Mouse (Mus musculus) spleen, adult 12 weeks (tissue): ENCODE results near the gene Coq8b.
A peak's percentile ranks its signal among the peaks of the same experiment; 100 is the strongest.
"Not testable (repeated sequence)": the region's sequence is repeated elsewhere in the genome, so short reads cannot be mapped to it uniquely, and the experiment has no call there.

Experiments
- DNase-seq: peaks from one replicate; pipeline ENCODE4 v3.0.0; 2022; ENCODE audit warnings: low spot score

Coq8b gene

DNA sequence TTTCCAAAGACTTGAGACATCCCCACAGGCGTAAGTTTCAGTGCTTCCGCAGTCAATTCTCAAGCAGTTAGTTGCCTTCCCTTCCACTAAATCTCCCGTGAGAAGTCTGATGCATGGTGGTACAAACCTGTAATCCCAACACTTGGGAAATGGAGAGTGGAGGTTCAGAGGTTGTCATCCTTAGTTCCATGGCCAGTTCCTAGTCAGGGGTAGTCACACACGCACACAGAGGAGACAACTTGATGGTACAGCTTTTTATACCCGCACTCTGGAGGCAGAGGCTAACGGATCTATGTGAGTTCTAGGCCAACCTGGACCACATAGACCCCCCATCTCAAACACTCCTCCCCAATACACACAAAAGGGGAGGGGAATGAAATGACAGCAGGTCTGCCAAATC, 4.0 kb upstream of the Coq8b start:
- no peak for DNase-seq

DNA sequence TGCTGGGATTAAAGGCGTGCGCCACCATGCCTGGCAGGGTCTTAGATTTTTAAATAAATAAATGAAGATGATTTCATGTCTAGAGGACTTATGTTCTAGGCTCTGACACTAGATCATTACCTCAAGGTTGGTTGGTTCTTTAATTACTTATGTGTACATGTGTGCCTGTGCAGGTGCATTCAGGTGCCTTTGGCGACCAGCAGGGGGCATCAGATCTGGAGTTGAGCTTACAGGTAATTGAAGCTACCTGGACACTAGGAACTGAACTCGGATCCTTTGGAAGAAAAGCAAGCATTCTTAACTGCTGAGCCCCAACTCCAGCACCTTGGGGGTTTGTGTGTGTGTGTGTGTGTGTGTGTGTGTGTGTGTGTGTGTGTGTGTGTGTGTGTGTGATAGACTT, 2.0 kb upstream of the Coq8b start:
- no peak for DNase-seq

DNA sequence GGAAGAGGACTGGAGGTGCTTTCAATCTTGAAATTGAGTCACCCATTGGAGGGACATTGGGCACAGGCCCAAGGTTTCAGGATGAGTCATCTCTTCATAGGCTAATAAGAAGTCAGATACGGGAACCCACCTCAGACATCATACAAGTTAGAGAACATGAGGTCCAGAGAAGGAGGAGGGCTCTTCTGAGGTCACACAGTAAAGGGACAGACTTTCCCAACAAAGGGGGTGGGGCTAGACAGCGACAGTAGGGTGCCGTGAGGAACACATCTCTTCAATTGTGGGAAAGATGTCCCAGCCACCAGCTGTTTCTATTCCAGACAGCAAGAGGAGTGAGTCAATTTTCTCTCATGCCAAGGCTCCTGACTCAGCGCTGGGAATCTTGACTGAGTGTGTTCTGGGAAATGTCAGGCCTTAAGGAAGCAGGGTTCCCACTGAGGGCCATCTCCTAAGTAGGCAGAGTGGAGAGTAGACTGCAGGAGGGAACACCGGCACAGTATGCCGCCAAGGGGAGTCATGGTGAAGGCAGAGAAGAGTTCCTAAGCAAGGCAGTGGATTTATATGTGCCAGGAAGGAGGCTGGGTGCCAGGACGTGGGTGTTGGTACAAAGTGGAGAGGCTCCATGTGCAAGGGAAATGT, 1.0 kb upstream of the Coq8b start:
- DNase-seq = no peak

DNA sequence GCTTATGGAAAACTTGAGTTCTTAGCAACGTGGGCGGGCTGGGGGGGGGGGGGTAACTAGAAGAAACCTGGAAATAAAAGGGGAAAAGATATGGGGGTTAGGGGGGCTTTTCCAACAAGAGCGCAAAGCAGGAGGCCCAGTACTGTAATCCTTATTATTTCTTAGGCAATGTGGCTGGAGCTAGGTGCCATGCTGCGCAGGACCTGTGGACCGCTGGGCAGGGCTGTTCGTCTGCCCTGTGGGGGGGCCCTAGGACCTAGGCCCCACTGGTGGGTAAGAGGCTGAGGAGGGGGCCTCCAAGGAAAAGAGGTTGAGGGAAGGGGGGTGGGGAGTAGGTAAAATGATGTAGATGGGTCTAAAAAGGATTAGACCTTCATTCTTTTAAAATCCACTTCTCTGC, 477 bp downstream of the Coq8b start:
- DNase-seq = no peak

DNA sequence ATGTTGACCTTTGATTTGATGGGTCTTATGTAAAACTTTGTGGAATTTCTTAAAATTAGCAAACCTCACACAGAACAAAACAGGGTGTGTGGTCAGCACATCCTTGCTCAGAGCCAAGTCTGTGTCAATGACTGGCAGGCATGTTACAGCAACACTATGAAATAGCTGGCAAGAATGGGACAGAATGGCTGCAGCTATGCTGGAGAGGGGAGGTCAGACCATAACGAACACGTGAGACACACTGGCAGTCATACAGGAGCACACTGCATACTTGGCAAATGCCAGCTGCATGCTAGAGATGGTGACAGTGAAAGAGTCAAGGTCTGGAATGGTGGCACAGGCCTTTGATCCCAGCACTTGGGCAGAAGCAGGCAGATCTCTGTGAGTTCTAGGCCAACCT, 2.9 kb downstream of the Coq8b start:
- no peak for DNase-seq

DNA sequence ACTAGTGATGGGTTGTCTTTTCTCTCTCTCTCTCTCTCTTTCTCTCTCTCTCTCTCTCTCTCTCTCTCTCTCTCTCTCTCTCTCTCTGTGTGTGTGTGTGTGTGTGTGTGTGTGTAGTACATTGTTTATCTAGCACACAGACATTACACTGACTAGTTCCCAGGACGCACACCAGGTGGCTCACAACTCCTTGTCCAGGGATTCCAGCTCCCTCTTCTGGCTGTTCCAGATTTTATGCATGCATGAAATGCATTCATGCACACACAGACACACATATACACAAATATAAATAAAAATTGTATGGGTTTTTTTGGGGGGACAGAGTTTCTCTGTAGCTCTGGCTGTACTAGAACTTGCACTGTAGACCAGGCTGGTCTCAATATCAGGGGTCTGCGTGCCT, 4.7 kb downstream of the Coq8b start:
- DNase-seq = no peak

DNA sequence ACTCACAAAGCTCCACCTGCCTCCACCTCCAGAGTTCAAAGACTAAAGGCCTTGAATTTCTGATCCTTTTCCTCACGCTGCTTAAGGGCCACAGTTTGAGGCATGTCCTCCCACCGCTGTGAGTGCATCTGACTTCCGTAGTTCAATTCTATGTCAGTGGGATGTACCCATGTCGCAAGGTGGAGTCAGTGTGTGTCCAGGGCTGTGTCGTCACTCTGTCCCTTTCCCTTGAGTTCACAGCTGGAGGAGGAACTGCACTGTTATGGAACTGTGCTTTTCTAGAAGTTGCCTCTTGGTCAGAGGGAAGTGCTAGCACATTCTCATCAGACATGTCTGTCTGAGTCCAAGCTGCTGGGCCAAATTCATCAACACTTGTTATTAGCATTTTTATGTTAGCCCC, 5.7 kb downstream of the Coq8b start:
- no peak for DNase-seq

DNA sequence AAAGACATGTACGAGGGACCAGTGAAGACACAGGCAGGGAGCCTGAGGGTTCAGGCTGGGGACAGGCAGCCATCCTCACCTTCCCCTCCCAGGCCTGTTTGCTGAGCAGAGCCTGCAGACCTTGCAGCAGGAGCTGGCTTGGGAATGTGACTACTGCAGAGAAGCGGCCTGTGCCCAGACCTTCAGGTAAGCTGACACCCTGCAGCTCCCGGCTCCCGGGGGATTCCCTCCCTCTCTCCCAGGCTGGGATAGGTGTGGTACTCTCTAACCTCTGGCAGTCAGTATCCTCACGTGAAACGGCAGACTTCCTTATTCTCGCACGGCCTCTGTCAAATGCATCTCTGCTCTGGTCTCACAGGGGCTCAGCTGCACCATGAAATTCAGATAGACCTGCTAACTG, 10.4 kb downstream of the Coq8b start:
- DNase-seq = no peak

DNA sequence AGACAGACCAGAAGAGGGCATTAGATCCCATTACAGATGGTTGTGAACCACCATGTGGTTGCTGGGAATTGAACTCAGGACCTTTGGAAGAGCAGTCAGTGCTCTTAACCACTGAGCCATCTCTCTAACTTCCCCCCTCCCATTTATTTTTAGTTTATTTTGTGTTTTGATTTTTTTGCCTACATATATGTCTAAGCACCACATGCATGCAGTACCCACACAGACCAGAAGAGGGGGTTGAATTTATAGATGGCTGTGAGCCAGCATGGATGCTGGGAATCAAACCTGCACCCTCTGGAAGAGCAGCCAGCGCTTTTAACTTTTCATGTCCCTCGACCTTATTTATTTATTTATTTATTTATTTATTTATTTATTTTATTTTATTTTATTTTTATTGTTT, 11.3 kb downstream of the Coq8b start:
- not testable (repeated sequence) for DNase-seq

DNA sequence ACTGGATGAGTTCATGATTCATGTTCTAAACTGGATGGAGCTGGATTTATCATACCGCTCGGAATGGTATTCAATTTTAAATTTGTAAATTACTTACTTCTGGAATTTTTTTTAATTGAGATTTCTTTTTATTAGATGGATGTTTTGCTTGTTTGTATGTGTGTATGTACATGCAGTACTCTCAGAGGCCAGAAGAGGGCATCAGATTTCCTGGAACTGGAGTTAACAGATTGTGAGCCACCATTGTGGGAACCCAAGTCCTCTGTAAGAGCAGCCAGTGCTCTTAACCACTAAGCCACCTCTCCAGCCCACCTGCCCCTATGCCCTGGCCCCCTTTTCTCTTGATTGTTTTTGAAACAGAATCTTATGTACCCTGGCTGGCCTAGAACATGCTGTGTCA, 16.3 kb downstream of the Coq8b start:
- no peak for DNase-seq

DNA sequence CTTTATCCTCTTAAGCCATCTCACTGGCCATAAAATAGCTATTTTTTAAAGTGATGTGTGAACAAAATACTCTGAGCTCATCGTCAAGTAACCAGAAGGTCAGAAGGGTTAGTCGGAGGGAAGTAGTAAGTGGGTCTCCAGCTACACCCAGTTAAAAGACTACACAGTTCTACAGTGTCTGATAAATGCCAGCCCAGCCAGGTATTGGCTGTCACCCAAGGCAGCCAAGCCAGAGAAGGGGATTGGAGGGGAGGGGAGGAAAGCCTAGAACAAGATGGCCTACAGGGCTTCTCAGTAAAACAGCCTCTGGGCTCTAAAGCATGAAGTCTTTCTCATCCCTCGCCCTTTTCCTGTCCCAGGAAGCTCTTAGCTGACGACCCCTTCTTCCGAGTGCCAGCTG, 17.1 kb downstream of the Coq8b start:
- DNase-seq = no peak

DNA sequence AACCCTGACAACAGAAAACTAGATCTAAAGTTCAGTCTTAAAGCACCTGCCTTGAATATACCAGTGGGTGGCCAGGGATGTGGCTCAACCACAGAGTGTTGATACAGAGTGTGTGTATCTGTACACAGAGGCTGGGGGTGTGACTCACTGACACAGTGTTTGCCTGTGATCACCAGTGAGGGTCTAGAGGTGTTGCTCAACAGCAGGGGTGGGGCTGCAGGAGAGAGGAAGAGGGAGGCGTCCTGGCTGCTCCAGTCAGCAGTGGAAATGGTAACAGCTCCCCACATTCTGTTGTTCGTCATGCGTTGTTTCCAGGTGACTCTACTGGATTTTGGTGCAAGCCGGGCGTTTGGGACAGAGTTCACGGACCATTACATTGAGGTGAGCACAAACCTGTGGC, 19.1 kb downstream of the Coq8b start:
- no peak for DNase-seq

DNA sequence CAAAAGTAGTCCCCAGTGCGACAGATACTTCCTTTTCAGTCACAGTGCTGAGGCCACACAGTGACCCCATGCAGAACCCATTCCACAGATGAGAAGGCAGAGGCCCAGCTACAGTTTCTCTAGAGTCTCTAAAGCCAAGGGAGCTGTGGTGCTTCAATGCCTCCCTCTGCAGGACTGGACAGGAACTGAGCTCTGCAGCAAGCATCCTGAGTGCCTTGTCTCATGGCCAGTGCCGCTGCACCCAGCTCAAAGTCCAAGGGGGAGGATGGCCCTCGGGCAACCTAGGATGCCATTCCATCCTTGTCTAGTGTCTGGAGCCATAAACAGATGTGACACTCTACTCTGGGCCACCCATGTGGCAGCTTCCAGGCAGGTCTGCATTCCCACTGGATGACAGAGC, 22.9 kb downstream of the Coq8b start:
- no peak for DNase-seq

DNA sequence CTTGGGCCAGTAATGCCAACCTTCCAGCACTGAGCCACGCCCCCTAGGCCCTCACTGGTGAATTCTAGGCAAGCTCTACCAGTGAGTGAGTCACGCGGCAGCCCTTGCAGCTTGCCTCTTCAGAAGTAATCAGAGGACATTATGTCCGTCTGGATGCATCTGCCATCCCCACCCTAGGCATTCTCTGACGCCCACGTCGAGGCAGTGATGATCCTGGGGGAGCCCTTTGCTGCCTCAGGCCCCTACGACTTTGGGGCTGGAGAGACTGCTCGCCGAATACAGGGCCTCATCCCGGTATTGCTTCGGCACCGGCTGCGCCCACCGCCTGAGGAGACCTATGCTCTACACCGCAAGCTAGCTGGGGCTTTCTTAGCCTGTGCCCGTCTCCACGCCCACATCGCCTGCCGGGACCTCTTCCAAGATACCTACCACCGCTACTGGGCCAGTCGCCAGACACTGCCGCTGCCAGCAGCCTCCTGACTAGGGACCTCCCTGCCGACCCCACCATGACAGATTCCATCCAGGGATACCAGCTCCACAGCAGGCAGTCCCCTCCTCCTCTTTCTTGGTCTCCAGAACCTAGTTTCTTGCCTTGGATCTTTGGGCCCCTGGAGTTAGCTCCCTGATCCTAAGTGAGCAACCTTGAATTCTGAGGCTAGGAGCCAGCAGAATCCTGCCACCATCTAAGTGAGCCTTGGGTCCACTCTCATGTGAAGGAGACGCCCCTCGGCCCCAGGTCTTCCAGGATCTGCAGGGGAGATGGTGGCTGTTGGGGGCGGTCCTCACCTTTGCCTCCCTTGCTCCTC, 24.4 kb downstream of the Coq8b start:
- DNase-seq = peak; percentile 36

DNA sequence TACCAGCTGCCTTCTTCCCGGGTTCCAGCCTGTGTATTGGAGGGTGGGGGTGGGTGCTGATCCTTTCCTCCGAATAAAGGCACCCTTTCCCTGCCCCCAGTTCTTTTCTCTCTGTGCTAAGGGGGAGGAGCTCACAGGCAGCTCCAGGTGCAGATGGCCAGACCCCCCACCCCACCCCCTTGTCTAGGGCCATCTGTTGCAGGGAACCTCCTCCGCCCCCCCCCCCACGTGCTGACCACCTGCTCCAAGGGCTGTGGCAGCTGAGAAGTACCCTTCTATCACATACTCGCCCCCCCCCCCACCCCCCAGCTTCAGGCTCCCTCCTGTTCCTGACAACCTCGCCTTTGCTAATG, 25.0 kb downstream of the Coq8b start:
- no peak for DNase-seq

DNA sequence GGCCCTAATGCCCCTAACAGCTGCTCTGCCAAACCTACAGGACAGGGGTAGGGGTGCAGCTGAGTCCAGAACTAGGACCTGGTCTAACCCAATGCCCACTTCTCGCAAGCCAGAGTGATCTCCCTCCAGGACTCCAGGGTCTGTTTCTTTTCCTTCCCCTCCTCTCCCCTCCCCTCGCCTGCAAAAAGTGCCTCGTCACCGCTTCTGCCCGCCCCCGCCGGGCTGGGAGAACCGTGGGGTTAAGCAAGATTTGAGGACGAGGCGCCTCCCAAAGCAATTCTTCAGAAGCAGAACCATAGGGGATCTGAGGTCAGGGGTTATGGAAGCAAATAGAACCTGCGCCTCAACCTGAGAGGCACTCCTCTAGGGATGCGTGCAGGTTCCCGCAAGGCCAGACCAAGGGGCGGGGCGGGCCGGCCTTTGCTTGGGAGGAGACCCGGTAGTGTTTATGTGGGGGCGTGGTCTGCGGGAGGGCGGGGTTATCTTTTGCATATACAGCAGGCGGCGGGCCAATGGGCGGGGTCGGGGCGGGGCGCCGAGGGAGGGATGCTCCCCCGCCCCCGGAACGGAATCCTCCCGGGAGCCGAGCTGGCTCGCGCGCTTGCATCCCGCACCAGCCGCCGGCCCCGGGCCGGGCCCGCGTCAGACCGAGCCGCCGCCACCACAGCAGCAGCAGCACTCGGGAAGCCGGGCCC, 25.5 kb downstream of the Coq8b start, which contains the start of gene Numbl:
TSS of gene Numbl (plus strand) at position 229 of the 695 bp plus-strand sequence.
- peak; percentile 87 for DNase-seq

DNA sequence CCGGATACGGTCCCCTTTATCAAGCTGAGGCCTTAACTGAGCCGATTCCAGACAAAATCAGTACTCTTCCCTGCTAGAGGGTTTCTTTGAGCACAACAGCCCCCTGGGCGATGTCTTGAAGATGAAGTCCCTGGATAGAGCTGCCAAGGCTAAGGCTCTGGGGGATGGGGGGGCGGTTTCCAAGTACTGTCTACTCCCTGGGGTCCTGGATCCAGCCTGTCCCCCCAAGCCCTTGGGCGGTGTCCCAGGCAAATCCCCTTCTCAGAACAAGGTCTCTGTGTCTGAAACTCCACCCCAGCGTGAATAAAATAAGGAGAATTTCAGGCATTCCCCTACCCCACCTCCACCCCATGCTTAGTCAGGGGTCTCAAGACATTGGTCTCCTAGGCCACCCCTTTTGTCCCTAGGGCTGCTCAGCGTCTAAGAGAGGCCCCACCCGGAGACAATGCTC, 26.5 kb downstream of the Coq8b start:
- no peak for DNase-seq

DNA sequence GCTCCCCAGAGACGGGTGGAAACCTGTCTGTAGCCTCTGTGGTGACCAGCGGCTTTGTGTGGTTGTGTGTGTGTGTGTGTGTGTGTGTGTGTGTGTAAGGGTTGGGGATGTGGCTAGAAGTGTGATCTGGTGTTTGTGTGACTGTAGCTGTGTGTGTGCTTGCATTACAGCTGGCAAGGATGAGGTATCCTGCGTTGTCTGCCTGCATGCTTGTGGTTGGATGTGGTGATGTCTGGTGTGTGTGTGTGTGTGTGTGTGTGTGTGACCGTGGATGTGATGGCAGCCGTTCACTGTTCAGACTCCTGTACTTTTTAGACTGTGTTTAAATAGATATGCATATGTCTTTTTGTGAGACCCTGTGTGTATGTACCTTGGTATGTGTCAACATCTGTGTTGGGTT, 26.9 kb downstream of the Coq8b start:
- no peak for DNase-seq

DNA sequence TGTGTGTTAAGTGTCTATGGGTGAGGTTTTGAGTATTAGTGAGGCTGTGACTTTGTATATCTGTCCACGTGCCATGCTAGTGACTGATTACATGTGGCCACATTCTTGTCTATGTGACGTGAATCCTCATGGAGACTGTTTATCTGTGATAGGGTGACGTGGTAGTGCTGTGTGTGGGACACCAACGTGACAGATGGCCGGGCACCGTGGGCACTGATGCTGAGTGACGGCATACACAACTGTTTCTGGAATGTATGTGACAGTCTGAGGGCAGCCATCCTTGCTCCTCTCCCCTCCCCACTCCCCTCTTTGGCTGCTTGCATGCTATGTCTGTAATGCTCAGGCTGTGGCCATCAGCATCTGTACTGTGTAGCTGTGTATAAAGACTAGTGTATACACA, 28.0 kb downstream of the Coq8b start:
- no peak for DNase-seq

DNA sequence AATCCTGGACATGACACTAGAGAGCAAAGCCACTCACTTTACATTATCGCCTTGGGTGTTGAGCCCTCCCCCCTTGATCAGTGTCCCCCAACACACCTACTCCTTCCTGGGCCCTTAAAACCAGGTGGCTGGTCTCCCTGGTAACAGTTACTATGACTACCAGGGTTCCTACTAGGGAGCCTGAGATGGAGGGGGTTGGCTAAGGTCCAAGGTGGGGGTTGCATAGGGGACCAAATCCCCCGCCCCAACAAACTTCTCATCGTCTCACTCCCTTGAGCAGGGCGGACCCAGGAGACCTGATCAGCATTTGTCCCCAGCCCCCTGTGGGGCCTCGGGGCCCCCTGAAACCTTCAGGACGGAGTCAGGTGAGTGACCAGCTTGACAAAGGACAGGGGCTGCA, 29.1 kb downstream of the Coq8b start:
- DNase-seq = no peak

DNA sequence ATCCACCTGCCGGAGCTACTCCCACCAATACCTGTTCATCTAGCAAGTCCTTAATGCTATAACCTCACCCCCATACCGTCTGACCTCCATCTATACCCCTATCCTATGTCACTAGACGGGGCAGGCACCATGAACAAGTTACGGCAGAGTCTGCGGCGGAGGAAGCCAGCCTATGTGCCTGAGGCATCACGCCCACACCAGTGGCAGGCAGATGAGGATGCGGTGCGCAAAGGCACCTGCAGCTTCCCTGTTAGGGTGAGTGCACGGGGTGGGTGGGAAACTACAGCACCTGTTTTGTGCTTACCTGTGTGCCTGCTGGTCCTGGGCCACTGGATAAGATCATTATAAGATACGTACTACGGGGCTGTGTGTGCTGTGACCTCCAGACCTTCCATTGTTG, 31.9 kb downstream of the Coq8b start:
- DNase-seq = no peak

DNA sequence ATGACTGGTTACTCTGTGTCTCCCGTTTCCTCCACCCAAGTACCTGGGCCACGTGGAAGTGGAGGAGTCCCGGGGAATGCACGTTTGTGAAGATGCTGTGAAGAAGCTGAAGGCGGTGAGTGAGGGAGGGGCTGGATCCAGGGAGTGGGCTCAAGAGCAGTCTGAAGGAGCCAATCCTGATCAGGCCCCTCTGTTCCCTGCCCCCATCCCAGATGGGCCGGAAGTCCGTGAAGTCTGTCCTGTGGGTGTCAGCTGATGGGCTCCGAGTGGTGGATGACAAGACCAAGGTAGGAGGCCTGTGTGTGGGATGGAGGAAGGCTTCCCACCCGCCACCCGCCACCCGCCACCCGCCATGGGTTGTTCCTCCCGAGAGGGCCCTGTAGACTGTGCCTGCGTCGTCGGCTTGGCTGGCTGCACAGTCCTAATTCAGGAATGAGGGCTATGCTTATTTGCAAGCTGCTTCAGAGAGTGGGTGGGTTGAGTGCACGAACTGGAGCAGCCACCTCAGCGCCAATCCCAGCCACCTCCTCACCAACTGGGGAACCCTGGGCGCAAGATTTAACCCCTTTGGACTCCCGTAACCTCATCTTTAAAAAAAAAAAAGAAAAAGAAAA, 33.8 kb downstream of the Coq8b start:
- DNase-seq = no peak

DNA sequence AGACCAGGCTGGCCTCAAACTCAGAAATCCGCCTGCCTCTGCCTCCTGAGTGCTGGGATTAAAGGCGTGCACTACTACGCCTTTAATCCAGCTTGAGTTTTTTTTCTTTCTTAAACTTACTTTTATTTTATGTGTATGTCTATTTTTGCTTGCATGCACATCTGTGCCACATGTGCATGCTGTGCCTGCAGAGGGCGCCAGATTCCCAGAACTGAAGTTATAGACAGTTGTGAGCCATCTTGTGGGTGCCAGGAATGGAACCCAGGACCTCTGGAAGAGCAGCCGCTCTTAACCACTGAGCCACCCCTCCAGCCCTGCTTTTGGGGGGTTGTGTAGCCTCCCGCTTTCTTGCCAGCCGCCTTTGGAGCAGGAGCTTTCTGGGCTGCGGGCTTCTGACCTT, 38.6 kb downstream of the Coq8b start:
- DNase-seq = no peak
